Mouse (Mus musculus) ovary, adult 18-20 months (tissue): ENCODE results near the gene Eaf1.
"Not testable (repeated sequence)": the region's sequence is repeated elsewhere in the genome, so short reads cannot be mapped to it uniquely, and the experiment has no call there.

Source experiments
- DNase-seq: peaks from one replicate; pipeline ENCODE4 v3.0.0; 2022; ENCODE audit warnings: low spot score, mixed read lengths

Eaf1 gene

GRCm38 (mm10) chr14:31494349-31494974 is at the start of gene Eaf1:
TSS of gene Eaf1 (plus strand) at chr14:31494399.
- DNase-seq, result no peak

GRCm38 (mm10) chr14:31448994-31449393 is 45.2 kb upstream of the Eaf1 start:
- no peak for DNase-seq

- DNase-seq, result not testable (repeated sequence)
These were observed 40.3 kb upstream of the Eaf1 start for GRCm38 (mm10) chr14:31453946-31454345.

GRCm38 (mm10) chr14:31454849-31455566 is 39.2 kb upstream of the Eaf1 start:
- no peak for DNase-seq

- no peak for DNase-seq
These were observed 38.0 kb upstream of the Eaf1 start for GRCm38 (mm10) chr14:31456064-31456721.

GRCm38 (mm10) chr14:31458006-31458405 is 36.2 kb upstream of the Eaf1 start:
- no peak for DNase-seq

- not testable (repeated sequence) for DNase-seq
These were observed 32.0 kb upstream of the Eaf1 start for GRCm38 (mm10) chr14:31462226-31462625.

- no peak for DNase-seq
These were observed 31.3 kb upstream of the Eaf1 start for GRCm38 (mm10) chr14:31462886-31463285.

- no peak for DNase-seq
These were observed 30.0 kb upstream of the Eaf1 start for GRCm38 (mm10) chr14:31464176-31464575.

- no peak for DNase-seq
These were observed 24.5 kb upstream of the Eaf1 start for GRCm38 (mm10) chr14:31469711-31470110.

GRCm38 (mm10) chr14:31472451-31473061 is 21.6 kb upstream of the Eaf1 start:
- DNase-seq, result peak; percentile 3

- no peak for DNase-seq
These were observed 20.9 kb upstream of the Eaf1 start for GRCm38 (mm10) chr14:31473297-31473696.

- no peak for DNase-seq
These were observed 11.8 kb upstream of the Eaf1 start for GRCm38 (mm10) chr14:31482417-31482816.

- DNase-seq, result no peak
These were observed 7.7 kb upstream of the Eaf1 start for GRCm38 (mm10) chr14:31486465-31486864.

GRCm38 (mm10) chr14:31488055-31488454 is 6.1 kb upstream of the Eaf1 start:
- no peak for DNase-seq

- DNase-seq, result no peak
These were observed 298 bp upstream of the Eaf1 start for GRCm38 (mm10) chr14:31493901-31494300.

- peak; percentile 86 for DNase-seq
These were observed 816 bp downstream of the Eaf1 start, which contains the start of gene Mettl6 for GRCm38 (mm10) chr14:31494975-31495455. TSS of gene Mettl6 (minus strand) at chr14:31495040.

- DNase-seq, result no peak
These were observed 1.3 kb downstream of the Eaf1 start for GRCm38 (mm10) chr14:31495538-31495937.

- no peak for DNase-seq
These were observed 2.0 kb downstream of the Eaf1 start for GRCm38 (mm10) chr14:31496241-31496646.

GRCm38 (mm10) chr14:31499526-31499925 is 5.3 kb downstream of the Eaf1 start:
- DNase-seq, result no peak

GRCm38 (mm10) chr14:31503406-31503805 is 9.2 kb downstream of the Eaf1 start:
- DNase-seq, result no peak

- no peak for DNase-seq
These were observed 12.3 kb downstream of the Eaf1 start for GRCm38 (mm10) chr14:31506456-31506855.
